Mouse (Mus musculus): Measurements from ENCODE around the gene Gpr157. TPM values are rescaled to one million over a fixed set of nuclear protein-coding genes. Genes with fewer than 3 reads are reported as not detected.

The Gpr157 gene
- polyA plus RNA-seq, 1 experiment from 2014 or later, result 1.3 TPM

GRCm38 (mm10) chr4:150118163-150118562 lies 31.0 kb downstream of the Gpr157 start:
- no peaks in the 10 kb centered on the region for H3K36me3 ChIP-seq
- peaks cover 24% of the 10 kb centered on the region for H3K4me1 ChIP-seq (replicated peaks)
- H3K9ac ChIP-seq, result no peak overlapping the region
- 57% methylated on average over 6 of the region's 6 CpGs for WGBS
- no peak overlapping the region for H3K27ac ChIP-seq
- H3K4me3 ChIP-seq (replicated peaks), result no peak overlapping the region
- ATAC-seq, result no peak
- H3K9me3 ChIP-seq, result no peaks in the 10 kb centered on the region
- no peak overlapping the region for H3K4me2 ChIP-seq (replicated peaks)
- no peaks in the 10 kb centered on the region for H3K27me3 ChIP-seq (replicated peaks)

GRCm38 (mm10) chr4:150119055-150119454 lies 31.9 kb downstream of the Gpr157 start, which contains the start of gene Slc2a5:
Gene Slc2a5, plus strand, starts transcription at chr4:150119283.
- Histone ChIP-seq H3K27me3 (replicated peaks) (no peaks in the 10 kb centered on the region), H3K4me1 (replicated peaks) (peaks cover 24% of the 10 kb centered on the region), H3K4me2 (replicated peaks) (peak within 1 kb of the TSS; percentile 45), H3K4me3 (replicated peaks) (no peak within 1 kb of the TSS), H3K9ac (no peak within 1 kb of the TSS), H3K27ac (0 out of 2 replicates have a peak within 1 kb of the TSS, but pooled peaks have one; percentile 27), H3K36me3 (no peaks in the 10 kb centered on the region), H3K9me3 (no peaks in the 10 kb centered on the region)
- WGBS, result 21% methylated on average over 15 of the region's 15 CpGs
- no peak for ATAC-seq

- H3K9ac ChIP-seq, result no peak overlapping the region
- H3K27ac ChIP-seq, result 0 out of 2 replicates have a peak overlapping the region, but pooled peaks have one; percentile 27
- peaks cover 24% of the 10 kb centered on the region for H3K4me1 ChIP-seq (replicated peaks)
- peak; percentile 19; the same call in 1 of the 2 replicates for ATAC-seq
- no peaks in the 10 kb centered on the region for H3K27me3 ChIP-seq (replicated peaks)
- no peaks in the 10 kb centered on the region for H3K36me3 ChIP-seq
- no peaks in the 10 kb centered on the region for H3K9me3 ChIP-seq
- peak overlapping the region; percentile 34 for H3K4me2 ChIP-seq (replicated peaks)
- 42% methylated on average over 14 of the region's 14 CpGs for WGBS
- H3K4me3 ChIP-seq (replicated peaks), result no peak overlapping the region
Measured at GRCm38 (mm10) chr4:150119640-150120039, 32.5 kb downstream of the Gpr157 start.

GRCm38 (mm10) chr4:150120173-150120833 lies 33.1 kb downstream of the Gpr157 start:
- no peaks in the 10 kb centered on the region for H3K9me3 ChIP-seq
- peak overlapping the region; percentile 45 for H3K4me2 ChIP-seq (replicated peaks)
- H3K27ac ChIP-seq, result 0 out of 2 replicates have a peak overlapping the region, but pooled peaks have one; percentile 27
- H3K27me3 ChIP-seq (replicated peaks), result no peaks in the 10 kb centered on the region
- no peak overlapping the region; the same call in 1 of the 2 replicates for H3K4me3 ChIP-seq (replicated peaks)
- H3K36me3 ChIP-seq, result no peaks in the 10 kb centered on the region
- peaks cover 24% of the 10 kb centered on the region for H3K4me1 ChIP-seq (replicated peaks)
- H3K9ac ChIP-seq, result no peak overlapping the region
- peak; percentile 51 for ATAC-seq
- 29% methylated on average over 15 of the region's 15 CpGs for WGBS

GRCm38 (mm10) chr4:150121430-150121829 lies 34.3 kb downstream of the Gpr157 start:
- Histone ChIP-seq H3K27me3 (replicated peaks) (no peaks in the 10 kb centered on the region), H3K4me1 (replicated peaks) (peaks cover 24% of the 10 kb centered on the region), H3K4me3 (replicated peaks) (no peak overlapping the region), H3K4me2 (replicated peaks) (no peak overlapping the region), H3K36me3 (no peaks in the 10 kb centered on the region), H3K27ac (no peak overlapping the region), H3K9me3 (no peaks in the 10 kb centered on the region), H3K9ac (no peak overlapping the region)
- WGBS, result 73% methylated on average over 8 of the region's 8 CpGs
- no peak for ATAC-seq

GRCm38 (mm10) chr4:150122476-150122875 lies 35.3 kb downstream of the Gpr157 start:
- Histone ChIP-seq H3K36me3 (no peaks in the 10 kb centered on the region), H3K27ac (no peak overlapping the region), H3K4me3 (replicated peaks) (no peak overlapping the region), H3K4me1 (replicated peaks) (peaks cover 22% of the 10 kb centered on the region), H3K9ac (no peak overlapping the region; the same call in 1 of the 2 replicates), H3K9me3 (no peaks in the 10 kb centered on the region), H3K4me2 (replicated peaks) (no peak overlapping the region), H3K27me3 (replicated peaks) (no peaks in the 10 kb centered on the region)
- WGBS, result 54% methylated on average over 3 of the region's 3 CpGs
- ATAC-seq, result no peak

GRCm38 (mm10) chr4:150126373-150126772 lies 39.2 kb downstream of the Gpr157 start:
- Histone ChIP-seq H3K4me3 (replicated peaks) (no peak overlapping the region), H3K9ac (no peak overlapping the region), H3K27me3 (replicated peaks) (no peaks in the 10 kb centered on the region), H3K4me2 (replicated peaks) (no peak overlapping the region), H3K36me3 (no peaks in the 10 kb centered on the region), H3K9me3 (no peaks in the 10 kb centered on the region), H3K27ac (no peak overlapping the region), H3K4me1 (replicated peaks) (peaks cover 3% of the 10 kb centered on the region)
- ATAC-seq, result no peak
- 87% methylated on average over 5 of the region's 5 CpGs for WGBS

- Histone ChIP-seq H3K9ac (no peak overlapping the region), H3K4me2 (replicated peaks) (no peak overlapping the region), H3K27ac (no peak overlapping the region), H3K36me3 (no peaks in the 10 kb centered on the region), H3K4me3 (replicated peaks) (no peak overlapping the region), H3K27me3 (replicated peaks) (no peaks in the 10 kb centered on the region), H3K4me1 (replicated peaks) (peaks cover 4% of the 10 kb centered on the region), H3K9me3 (no peaks in the 10 kb centered on the region)
- no peak for ATAC-seq
- 87% methylated on average over 7 of the region's 7 CpGs for WGBS
Measured at GRCm38 (mm10) chr4:150127894-150128293, 40.7 kb downstream of the Gpr157 start.

GRCm38 (mm10) chr4:150128571-150128970 lies 41.4 kb downstream of the Gpr157 start:
- WGBS, result 80% methylated on average over 8 of the region's 8 CpGs
- no peak overlapping the region for H3K4me2 ChIP-seq (replicated peaks)

GRCm38 (mm10) chr4:150130661-150131060 lies 43.5 kb downstream of the Gpr157 start:
- Histone ChIP-seq H3K36me3 (no peaks in the 10 kb centered on the region), H3K9ac (no peak overlapping the region), H3K27ac (no peak overlapping the region), H3K4me3 (replicated peaks) (no peak overlapping the region), H3K9me3 (no peaks in the 10 kb centered on the region), H3K27me3 (replicated peaks) (no peaks in the 10 kb centered on the region), H3K4me2 (replicated peaks) (no peak overlapping the region), H3K4me1 (replicated peaks) (peaks cover 7% of the 10 kb centered on the region)
- no peak for ATAC-seq
- WGBS, result 35% methylated on average over 1 of the region's 2 CpGs

More at GRCm38 (mm10) chr4:150128571-150128970, 41.4 kb downstream of the Gpr157 start:
- no peak overlapping the region for H3K4me3 ChIP-seq (replicated peaks)
- H3K27me3 ChIP-seq (replicated peaks), result no peaks in the 10 kb centered on the region
- H3K9ac ChIP-seq, result no peak overlapping the region
- no peak overlapping the region for H3K27ac ChIP-seq
- no peaks in the 10 kb centered on the region for H3K36me3 ChIP-seq
- peaks cover 7% of the 10 kb centered on the region for H3K4me1 ChIP-seq (replicated peaks)
- no peaks in the 10 kb centered on the region for H3K9me3 ChIP-seq
- no peak for ATAC-seq

GRCm38 (mm10) chr4:150132692-150133271 lies 45.6 kb downstream of the Gpr157 start:
- Histone ChIP-seq H3K27ac (no peak overlapping the region; the same call in 1 of the 2 replicates), H3K36me3 (no peaks in the 10 kb centered on the region), H3K4me3 (replicated peaks) (peak overlapping the region; percentile 28), H3K9me3 (no peaks in the 10 kb centered on the region), H3K27me3 (replicated peaks) (no peaks in the 10 kb centered on the region), H3K9ac (0 out of 2 replicates have a peak overlapping the region, but pooled peaks have one; percentile 12), H3K4me2 (replicated peaks) (peak overlapping the region; percentile 64), H3K4me1 (replicated peaks) (peaks cover 13% of the 10 kb centered on the region)
- WGBS, result 19% methylated on average over 24 of the region's 24 CpGs
- peak; percentile 61 for ATAC-seq

- no peak overlapping the region for H3K4me2 ChIP-seq (replicated peaks)
- WGBS, result 83% methylated on average over 7 of the region's 7 CpGs
- H3K36me3 ChIP-seq, result no peaks in the 10 kb centered on the region
- H3K9ac ChIP-seq, result no peak overlapping the region
- no peak overlapping the region for H3K4me3 ChIP-seq (replicated peaks)
- no peaks in the 10 kb centered on the region for H3K9me3 ChIP-seq
- H3K27ac ChIP-seq, result no peak overlapping the region
- ATAC-seq, result no peak
- H3K27me3 ChIP-seq (replicated peaks), result no peaks in the 10 kb centered on the region; the same call in 1 of the 2 replicates
- H3K4me1 ChIP-seq (replicated peaks), result peaks cover 21% of the 10 kb centered on the region
Measured at GRCm38 (mm10) chr4:150135254-150135653, 48.1 kb downstream of the Gpr157 start.
